Mouse (Mus musculus) embryonic fibroblast, embryonic 13.5 days (primary cell): ENCODE data around the gene 1700003E16Rik.

Source experiments
- CTCF ChIP-seq: IDR thresholded peaks from 2 replicates; pipeline ENCODE4 v1.5.1; 2011; ENCODE audit warnings: mild to moderate bottlenecking, control low read depth, low read length, moderate library complexity, borderline replicate concordance; ENCODE audit not compliant: insufficient read depth
- POLR2A ChIP-seq: IDR thresholded peaks from 2 replicates; pipeline ENCODE4 v1.6.1; 2011; ENCODE audit warnings: low read depth, mild to moderate bottlenecking, control low read depth, low read length, moderate library complexity

DNA sequence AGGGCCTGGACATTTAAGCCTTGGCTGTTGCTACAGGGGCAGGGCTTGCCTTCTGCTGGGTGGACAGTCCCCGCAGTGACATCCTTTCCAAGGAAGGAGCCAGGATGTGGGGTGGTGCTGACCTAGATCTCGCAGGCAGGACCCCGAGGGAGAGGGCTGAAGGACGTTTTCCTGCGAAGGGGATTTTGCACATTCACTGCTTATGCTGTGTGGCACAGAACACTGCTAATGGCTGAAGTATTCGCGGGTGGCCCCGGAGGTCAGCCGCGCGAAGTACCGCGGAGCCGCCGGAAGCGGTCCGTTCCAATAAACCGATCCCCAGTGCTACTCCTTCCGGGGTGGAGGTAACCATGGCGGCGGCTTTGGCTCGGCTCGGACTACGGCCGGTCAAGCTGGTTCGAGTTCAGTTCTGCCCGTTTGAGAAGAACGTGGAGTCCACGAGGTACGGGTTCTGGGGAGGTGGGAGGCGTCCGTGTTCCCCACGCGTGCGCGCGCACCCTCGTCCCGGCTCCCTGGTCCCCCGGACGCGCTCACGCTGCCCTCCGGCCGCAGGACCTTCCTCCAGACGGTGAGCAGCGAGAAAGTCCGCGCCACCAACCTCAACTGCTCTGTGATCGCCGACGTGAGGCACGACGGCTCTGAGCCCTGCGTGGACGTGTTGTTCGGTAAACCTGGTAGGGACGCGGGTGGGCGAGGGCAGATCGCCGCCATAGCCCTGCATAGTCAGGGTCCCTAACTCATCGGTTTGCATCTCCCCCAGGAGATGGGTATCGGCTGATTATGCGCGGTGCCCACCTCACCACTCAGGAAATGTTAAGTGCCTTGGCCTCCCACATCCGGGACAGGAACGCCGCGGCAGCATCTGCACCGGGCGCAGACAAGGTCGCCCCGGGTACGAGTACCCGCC lies 47.2 kb upstream of the 1700003E16Rik start, which contains the start of gene Mrpl53:
- TF ChIP-seq CTCF (no peak), POLR2A (peak; percentile 74)
